Mouse (Mus musculus): ENCODE data around the gene Prkn. TPM values are rescaled to one million over a fixed set of nuclear protein-coding genes. Genes with fewer than 3 reads are reported as not detected.

The Prkn gene
- polyA plus RNA-seq, 1 experiment from 2014 or later = 0.14 TPM

- Histone ChIP-seq H3K9me3 (ENCODE audit: control insufficient read depth, low read length) (no peaks in the 10 kb centered on the region), H3K4me2 (no peak overlapping the region), H3K4me3 (ENCODE audit: low read depth, low read length) (no peak overlapping the region), H3K27me3 (replicated peaks; ENCODE audit: control insufficient read depth, insufficient read depth, low read length) (no peaks in the 10 kb centered on the region), H3K36me3 (ENCODE audit: control insufficient read depth, insufficient read depth, low read length) (no peaks in the 10 kb centered on the region), H3K4me1 (replicated peaks; ENCODE audit: control insufficient read depth, insufficient read depth, low read length) (no peaks in the 10 kb centered on the region), H3K9ac (ENCODE audit: low read depth, low read length) (no peak overlapping the region), H3K27ac (ENCODE audit: low read depth, low read length) (no peak overlapping the region)
- no peak for DNase-seq (ENCODE audit: low spot score)
- 91% methylated on average over 1 of the region's 1 CpGs for WGBS
- ATAC-seq (replicated peaks; ENCODE audit: low FRiP score) = no peak
These were observed 1253.8 kb downstream of the Prkn start for GRCm38 (mm10) chr17:12094016-12094415.

- Histone ChIP-seq H3K27ac (ENCODE audit: low read depth, low read length) (no peak overlapping the region), H3K4me3 (ENCODE audit: low read depth, low read length) (no peak overlapping the region), H3K4me2 (no peak overlapping the region), H3K9ac (ENCODE audit: low read depth, low read length) (no peak overlapping the region), H3K36me3 (ENCODE audit: control insufficient read depth, insufficient read depth, low read length) (no peaks in the 10 kb centered on the region), H3K27me3 (replicated peaks; ENCODE audit: control insufficient read depth, insufficient read depth, low read length) (no peaks in the 10 kb centered on the region), H3K4me1 (replicated peaks; ENCODE audit: control insufficient read depth, insufficient read depth, low read length) (no peaks in the 10 kb centered on the region), H3K9me3 (ENCODE audit: control insufficient read depth, low read length) (no peaks in the 10 kb centered on the region)
- DNase-seq (ENCODE audit: low spot score) (no peak), ATAC-seq (replicated peaks; ENCODE audit: low FRiP score) (no peak)
- 86% methylated on average over 9 of the region's 9 CpGs for WGBS
These were observed 1254.8 kb downstream of the Prkn start for GRCm38 (mm10) chr17:12094827-12095590.

- peaks cover 3% of the 10 kb centered on the region; the same call in 1 of the 2 replicates for H3K4me1 ChIP-seq (replicated peaks; ENCODE audit: control insufficient read depth, insufficient read depth, low read length)
- ATAC-seq (replicated peaks; ENCODE audit: low FRiP score) = no peak
These were observed 1259.2 kb downstream of the Prkn start for GRCm38 (mm10) chr17:12099415-12099814.

GRCm38 (mm10) chr17:12102326-12102725 is 1262.1 kb downstream of the Prkn start:
- Histone ChIP-seq H3K4me1 (replicated peaks; ENCODE audit: control insufficient read depth, insufficient read depth, low read length) (peaks cover 7% of the 10 kb centered on the region), H3K9me3 (ENCODE audit: control insufficient read depth, low read length) (no peaks in the 10 kb centered on the region), H3K4me3 (ENCODE audit: low read depth, low read length) (no peak overlapping the region), H3K27ac (ENCODE audit: low read depth, low read length) (no peak overlapping the region), H3K4me2 (no peak overlapping the region), H3K27me3 (replicated peaks; ENCODE audit: control insufficient read depth, insufficient read depth, low read length) (no peaks in the 10 kb centered on the region), H3K36me3 (ENCODE audit: control insufficient read depth, insufficient read depth, low read length) (no peaks in the 10 kb centered on the region), H3K9ac (ENCODE audit: low read depth, low read length) (no peak overlapping the region)
- ATAC-seq (replicated peaks; ENCODE audit: low FRiP score) (no peak), DNase-seq (ENCODE audit: low spot score) (no peak)
- WGBS = 91% methylated on average over 10 of the region's 10 CpGs

More at GRCm38 (mm10) chr17:12099415-12099814, 1259.2 kb downstream of the Prkn start:
- no peak overlapping the region for H3K9ac ChIP-seq (ENCODE audit: low read depth, low read length)
- no peaks in the 10 kb centered on the region for H3K9me3 ChIP-seq (ENCODE audit: control insufficient read depth, low read length)
- no peak overlapping the region for H3K4me2 ChIP-seq
- no peak for DNase-seq (ENCODE audit: low spot score)
- H3K27me3 ChIP-seq (replicated peaks; ENCODE audit: control insufficient read depth, insufficient read depth, low read length) = no peaks in the 10 kb centered on the region
- no peaks in the 10 kb centered on the region for H3K36me3 ChIP-seq (ENCODE audit: control insufficient read depth, insufficient read depth, low read length)
- H3K27ac ChIP-seq (ENCODE audit: low read depth, low read length) = no peak overlapping the region
- no peak overlapping the region for H3K4me3 ChIP-seq (ENCODE audit: low read depth, low read length)

GRCm38 (mm10) chr17:12103781-12104180 is 1263.6 kb downstream of the Prkn start:
- no peak overlapping the region for H3K27ac ChIP-seq (ENCODE audit: low read depth, low read length)
- H3K27me3 ChIP-seq (replicated peaks; ENCODE audit: control insufficient read depth, insufficient read depth, low read length) = no peaks in the 10 kb centered on the region
- H3K4me3 ChIP-seq (ENCODE audit: low read depth, low read length) = no peak overlapping the region
- WGBS = 75% methylated on average over 6 of the region's 6 CpGs
- no peaks in the 10 kb centered on the region for H3K36me3 ChIP-seq (ENCODE audit: control insufficient read depth, insufficient read depth, low read length)
- no peak overlapping the region for H3K9ac ChIP-seq (ENCODE audit: low read depth, low read length)
- no peak for ATAC-seq (replicated peaks; ENCODE audit: low FRiP score)
- H3K4me2 ChIP-seq = no peak overlapping the region
- H3K9me3 ChIP-seq (ENCODE audit: control insufficient read depth, low read length) = no peaks in the 10 kb centered on the region
- peaks cover 7% of the 10 kb centered on the region for H3K4me1 ChIP-seq (replicated peaks; ENCODE audit: control insufficient read depth, insufficient read depth, low read length)
- no peak for DNase-seq (ENCODE audit: low spot score)

GRCm38 (mm10) chr17:12104245-12104644 is 1264.1 kb downstream of the Prkn start:
- Histone ChIP-seq H3K27ac (ENCODE audit: low read depth, low read length) (peak overlapping the region; percentile 66; the same call in 1 of the 2 replicates), H3K9ac (ENCODE audit: low read depth, low read length) (0 out of 2 replicates have a peak overlapping the region, but pooled peaks have one; percentile 3), H3K9me3 (ENCODE audit: control insufficient read depth, low read length) (no peaks in the 10 kb centered on the region), H3K4me3 (ENCODE audit: low read depth, low read length) (no peak overlapping the region), H3K36me3 (ENCODE audit: control insufficient read depth, insufficient read depth, low read length) (no peaks in the 10 kb centered on the region), H3K4me2 (0 out of 2 replicates have a peak overlapping the region, but pooled peaks have one; percentile 12), H3K4me1 (replicated peaks; ENCODE audit: control insufficient read depth, insufficient read depth, low read length) (peaks cover 7% of the 10 kb centered on the region), H3K27me3 (replicated peaks; ENCODE audit: control insufficient read depth, insufficient read depth, low read length) (no peaks in the 10 kb centered on the region)
- WGBS = 54% methylated on average over 7 of the region's 7 CpGs
- DNase-seq (ENCODE audit: low spot score) (no peak), ATAC-seq (replicated peaks; ENCODE audit: low FRiP score) (peak; percentile 74)

- Histone ChIP-seq H3K27ac (ENCODE audit: low read depth, low read length) (peak overlapping the region; percentile 66; the same call in 1 of the 2 replicates), H3K36me3 (ENCODE audit: control insufficient read depth, insufficient read depth, low read length) (no peaks in the 10 kb centered on the region), H3K4me1 (replicated peaks; ENCODE audit: control insufficient read depth, insufficient read depth, low read length) (peaks cover 7% of the 10 kb centered on the region), H3K4me3 (ENCODE audit: low read depth, low read length) (no peak overlapping the region), H3K9ac (ENCODE audit: low read depth, low read length) (0 out of 2 replicates have a peak overlapping the region, but pooled peaks have one; percentile 3), H3K27me3 (replicated peaks; ENCODE audit: control insufficient read depth, insufficient read depth, low read length) (no peaks in the 10 kb centered on the region), H3K4me2 (0 out of 2 replicates have a peak overlapping the region, but pooled peaks have one; percentile 12), H3K9me3 (ENCODE audit: control insufficient read depth, low read length) (no peaks in the 10 kb centered on the region)
- WGBS = 64% methylated on average over 6 of the region's 6 CpGs
- DNase-seq (ENCODE audit: low spot score) = no peak
- peak; percentile 92 for ATAC-seq (replicated peaks; ENCODE audit: low FRiP score)
These were observed 1264.5 kb downstream of the Prkn start for GRCm38 (mm10) chr17:12104690-12105089.

- DNase-seq (ENCODE audit: low spot score) = no peak
- WGBS = 61% methylated on average over 4 of the region's 4 CpGs
- Histone ChIP-seq H3K27me3 (replicated peaks; ENCODE audit: control insufficient read depth, insufficient read depth, low read length) (no peaks in the 10 kb centered on the region), H3K4me1 (replicated peaks; ENCODE audit: control insufficient read depth, insufficient read depth, low read length) (peaks cover 7% of the 10 kb centered on the region), H3K27ac (ENCODE audit: low read depth, low read length) (no peak overlapping the region), H3K9ac (ENCODE audit: low read depth, low read length) (no peak overlapping the region), H3K4me3 (ENCODE audit: low read depth, low read length) (no peak overlapping the region), H3K4me2 (no peak overlapping the region), H3K36me3 (ENCODE audit: control insufficient read depth, insufficient read depth, low read length) (no peaks in the 10 kb centered on the region), H3K9me3 (ENCODE audit: control insufficient read depth, low read length) (no peaks in the 10 kb centered on the region)
- ATAC-seq (replicated peaks; ENCODE audit: low FRiP score) = no peak
These were observed 1266.1 kb downstream of the Prkn start for GRCm38 (mm10) chr17:12106255-12106654.
